Mouse (Mus musculus) G1E (cell line): ENCODE data around the gene Tie1.
"Not testable (repeated sequence)": the region's sequence is repeated elsewhere in the genome, so short reads cannot be mapped to it uniquely, and the experiment has no call there.

Experiments used
- CTCF ChIP-seq: IDR thresholded peaks from 2 replicates; pipeline ENCODE4 v1.5.1; 2012; ENCODE audit warnings: low read depth, low read length, inconsistent platforms, mixed read lengths
- GATA1 ChIP-seq: IDR thresholded peaks from 2 replicates; pipeline ENCODE4 v1.6.1; 2012; ENCODE audit warnings: borderline replicate concordance, low read length, inconsistent platforms, mixed read lengths
- GATA2 ChIP-seq: IDR thresholded peaks from 2 replicates; pipeline ENCODE4 v1.6.1; 2012; ENCODE audit warnings: low read depth, low read length, inconsistent platforms, borderline replicate concordance
- POLR2AphosphoS5 ChIP-seq: IDR thresholded peaks from 2 replicates; pipeline ENCODE4 v1.6.1; 2012; ENCODE audit warnings: low read depth, low read length, inconsistent platforms; ENCODE audit not compliant: insufficient replicate concordance
- TAL1 ChIP-seq: conservative IDR thresholded peaks from 2 replicates; pipeline ENCODE4 v1.6.1; 2012; ENCODE audit warnings: low read depth, low read length, inconsistent platforms, mixed read lengths

DNA sequence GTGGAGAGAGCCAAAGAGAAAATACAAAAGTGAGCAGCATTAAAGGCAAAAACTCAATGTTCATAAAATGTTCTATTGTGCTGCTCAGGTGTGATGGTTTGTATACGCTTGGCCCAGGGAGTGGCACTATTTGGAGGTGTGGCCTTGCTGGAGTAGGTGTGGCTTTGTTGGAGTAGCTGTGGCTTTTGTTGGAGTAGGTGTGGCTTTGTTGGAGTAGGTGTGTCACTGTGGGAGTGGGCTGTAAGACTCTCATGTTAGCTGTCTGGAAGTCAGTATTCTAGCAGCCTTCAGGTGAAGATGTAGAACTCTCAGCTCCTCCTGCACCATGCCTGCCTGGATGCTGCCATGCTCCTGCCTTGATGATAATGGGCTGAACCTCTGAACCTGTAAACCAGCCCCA, 17.3 kb upstream of the Tie1 start:
- TF ChIP-seq CTCF, TAL1, GATA1, POLR2AphosphoS5, GATA2: not testable (repeated sequence)
